Mouse (Mus musculus) bone marrow, adult 2 months (tissue): ENCODE results near the gene Peg10.

Experiments used
- CTCF ChIP-seq: fragments of 200-500 bp; IDR thresholded peaks from 2 replicates; pipeline ENCODE4 v1.5.1; 2011; ENCODE audit warnings: low read length, control low read depth; ENCODE audit not compliant: control insufficient read depth, insufficient read depth
- POLR2A ChIP-seq: fragments of 200-500 bp; IDR thresholded peaks from 2 replicates; pipeline ENCODE4 v1.6.1; 2011; ENCODE audit warnings: low read depth, mild to moderate bottlenecking, control low read depth, low read length, borderline replicate concordance; ENCODE audit not compliant: control insufficient read depth

GRCm38 (mm10) chr6:4733208-4733607 lies 13.9 kb upstream of the Peg10 start:
- no peak for TF ChIP-seq CTCF
- TF ChIP-seq POLR2A, result no peak
